In genomic region chr5:113085931-113086330, GRCm38 (mm10) we compare ENCODE assay signal across 26 mouse cellular contexts. TPM values are rescaled to one million over a fixed set of nuclear protein-coding genes. Genes with fewer than 3 reads are reported as not detected.
DNase-seq lines count a peak whose midpoint lies in the region; ATAC-seq and TF ChIP-seq lines count a peak whose summit lies in the region.
"Had no signal": no experiment of that assay in that cellular context is flagged by ENCODE, and none has a peak within 500 bp of the region (broad histone marks: within the 10 kb centered on the region; RNA-seq: fewer than 3 reads in every experiment).

No protein-coding gene starts in this region.

- H3K36me3 ChIP-seq in forebrain, embryonic 15.5 days = no peaks in the 10 kb centered on the region; the same call in 1 of the 2 replicates
- peaks cover 17% of the 10 kb centered on the region for H3K36me3 ChIP-seq in forebrain, embryonic 10.5 days (replicated peaks)
- H3K36me3 ChIP-seq in kidney, adult 2 months (ENCODE audit: control insufficient read depth, insufficient read depth, low read length) = no peaks in the 10 kb centered on the region
- H3K36me3 ChIP-seq in midbrain, embryonic 15.5 days (replicated peaks) = no peaks in the 10 kb centered on the region
- H3K36me3 ChIP-seq in midbrain, embryonic 13.5 days = no peaks in the 10 kb centered on the region
- no peaks in the 10 kb centered on the region for H3K36me3 ChIP-seq in hindbrain, embryonic 16.5 days (ENCODE audit: control insufficient read depth, insufficient read depth, low read length)
- H3K36me3 ChIP-seq: limb, embryonic 10.5 days; neural tube, embryonic 12.5 days had no signal

- ATAC-seq in forebrain, embryonic 15.5 days (replicated peaks) = no peak
- ATAC-seq in midbrain, embryonic 15.5 days (replicated peaks) = no peak
- no peak for ATAC-seq in midbrain, embryonic 13.5 days
- ATAC-seq in hindbrain, embryonic 16.5 days = no peak
- ATAC-seq: intestine, embryonic 16.5 days; Patski had no signal

- no peak overlapping the region for H3K4me3 ChIP-seq in forebrain, embryonic 15.5 days
- H3K4me3 ChIP-seq in forebrain, embryonic 10.5 days = no peak overlapping the region
- H3K4me3 ChIP-seq in kidney, adult 2 months (ENCODE audit: insufficient read depth, low read depth, low read length) = no peak overlapping the region
- H3K4me3 ChIP-seq in midbrain, embryonic 15.5 days = no peak overlapping the region
- H3K4me3 ChIP-seq in midbrain, embryonic 13.5 days (replicated peaks) = no peak overlapping the region
- no peak overlapping the region for H3K4me3 ChIP-seq in hindbrain, embryonic 16.5 days (ENCODE audit: low read length)
- H3K4me3 ChIP-seq: embryonic facial prominence, embryonic 13.5 days; heart, embryonic 13.5 days; kidney, embryonic 15.5 days; limb, embryonic 10.5 days; limb, embryonic 15.5 days; megakaryocyte, embryonic 14.5 days; neural tube, embryonic 12.5 days had no signal

- WGBS in forebrain, embryonic 15.5 days = 70% methylated on average over 2 of the region's 2 CpGs
- 74% methylated on average over 2 of the region's 2 CpGs for WGBS in forebrain, embryonic 10.5 days
- WGBS in kidney, adult 2 months = 52% methylated on average over 2 of the region's 2 CpGs
- WGBS in midbrain, embryonic 15.5 days = 66% methylated on average over 2 of the region's 2 CpGs
- WGBS in midbrain, embryonic 13.5 days = 60% methylated on average over 2 of the region's 2 CpGs
- 61% methylated on average over 2 of the region's 2 CpGs for WGBS in hindbrain, embryonic 16.5 days

- no peaks in the 10 kb centered on the region for H3K9me3 ChIP-seq in forebrain, embryonic 15.5 days
- H3K9me3 ChIP-seq in forebrain, embryonic 10.5 days = no peaks in the 10 kb centered on the region
- no peaks in the 10 kb centered on the region for H3K9me3 ChIP-seq in midbrain, embryonic 15.5 days
- H3K9me3 ChIP-seq in midbrain, embryonic 13.5 days = no peaks in the 10 kb centered on the region
- no peaks in the 10 kb centered on the region for H3K9me3 ChIP-seq in hindbrain, embryonic 16.5 days (ENCODE audit: control insufficient read depth, low read length)
- H3K9me3 ChIP-seq: embryonic facial prominence, embryonic 13.5 days; kidney, embryonic 15.5 days; limb, embryonic 10.5 days; limb, embryonic 15.5 days; neural tube, embryonic 12.5 days had no signal

- H3K9ac ChIP-seq in forebrain, embryonic 15.5 days (replicated peaks) = no peak overlapping the region
- H3K9ac ChIP-seq in midbrain, embryonic 15.5 days = no peak overlapping the region
- H3K9ac ChIP-seq in midbrain, embryonic 13.5 days (replicated peaks) = no peak overlapping the region
- H3K9ac ChIP-seq in hindbrain, embryonic 16.5 days (ENCODE audit: low read depth, low read length) = no peak overlapping the region
- H3K9ac ChIP-seq: embryonic facial prominence, embryonic 13.5 days; heart, embryonic 13.5 days; kidney, embryonic 15.5 days; limb, embryonic 15.5 days; neural tube, embryonic 12.5 days had no signal

- no peak for TF ChIP-seq POLR2A in kidney, adult 2 months (IDR thresholded peaks at IDR 0.05; ENCODE audit: low read depth, low read length)

- peaks cover 14% of the 10 kb centered on the region for H3K4me1 ChIP-seq in forebrain, embryonic 15.5 days
- no peaks in the 10 kb centered on the region; the same call in 1 of the 2 replicates for H3K4me1 ChIP-seq in forebrain, embryonic 10.5 days
- H3K4me1 ChIP-seq in kidney, adult 2 months (ENCODE audit: control insufficient read depth, insufficient read depth, low read length) = no peaks in the 10 kb centered on the region
- H3K4me1 ChIP-seq in midbrain, embryonic 15.5 days = 0 out of 2 replicates have a peak, but pooled peaks cover 8% of the 10 kb centered on the region
- H3K4me1 ChIP-seq in midbrain, embryonic 13.5 days (replicated peaks) = peaks cover 10% of the 10 kb centered on the region; the same call in 1 of the 2 replicates
- H3K4me1 ChIP-seq in hindbrain, embryonic 16.5 days (ENCODE audit: control insufficient read depth, insufficient read depth, low read depth, low read length) = peaks cover 7% of the 10 kb centered on the region
- H3K4me1 ChIP-seq: neural tube, embryonic 12.5 days had no signal

- TF ChIP-seq CTCF in kidney, adult 2 months (conservative IDR thresholded peaks at IDR 0.05; ENCODE audit: insufficient read depth, insufficient read length, low read depth, low read length) = no peak

- no peak for DNase-seq in forebrain, embryonic 10.5 days (ENCODE audit: extremely low spot score, low spot score)
- peak; percentile 47 for DNase-seq in kidney, adult 2 months
- DNase-seq in kidney, postnatal 25 days = no peak
- DNase-seq in lung, postnatal 36 days = no peak
- DNase-seq: adrenal gland, postnatal 25 days; gastrocnemius, postnatal 10 days; heart, postnatal 10 days; lung, postnatal 4 days; midbrain, embryonic 14.5 days; thymus, postnatal 4 days had no signal

- H3K4me2 ChIP-seq in forebrain, embryonic 15.5 days (replicated peaks) = no peak overlapping the region
- H3K4me2 ChIP-seq in midbrain, embryonic 15.5 days = no peak overlapping the region
- no peak overlapping the region for H3K4me2 ChIP-seq in midbrain, embryonic 13.5 days (replicated peaks)
- H3K4me2 ChIP-seq in hindbrain, embryonic 16.5 days (ENCODE audit: low read length) = no peak overlapping the region
- H3K4me2 ChIP-seq: embryonic facial prominence, embryonic 13.5 days; heart, embryonic 13.5 days; kidney, embryonic 15.5 days; limb, embryonic 15.5 days; neural tube, embryonic 12.5 days had no signal

- H3K27ac ChIP-seq in forebrain, embryonic 15.5 days (replicated peaks) = peak overlapping the region; percentile 50
- no peak overlapping the region for H3K27ac ChIP-seq in forebrain, embryonic 10.5 days
- no peak overlapping the region for H3K27ac ChIP-seq in kidney, adult 2 months (ENCODE audit: insufficient read depth, low read depth, low read length)
- peak overlapping the region; percentile 20; the same call in 1 of the 2 replicates for H3K27ac ChIP-seq in midbrain, embryonic 15.5 days
- H3K27ac ChIP-seq in midbrain, embryonic 13.5 days = no peak overlapping the region
- H3K27ac ChIP-seq in hindbrain, embryonic 16.5 days (ENCODE audit: low read depth, low read length) = peak overlapping the region; percentile 11; the same call in 1 of the 2 replicates
- H3K27ac ChIP-seq: embryonic facial prominence, embryonic 13.5 days; heart, embryonic 13.5 days; kidney, embryonic 15.5 days; limb, embryonic 10.5 days; limb, embryonic 15.5 days; neural tube, embryonic 12.5 days had no signal

- no peaks in the 10 kb centered on the region for H3K27me3 ChIP-seq in forebrain, embryonic 15.5 days
- no peaks in the 10 kb centered on the region for H3K27me3 ChIP-seq in forebrain, embryonic 10.5 days (ENCODE audit: poor library complexity, severe bottlenecking)
- H3K27me3 ChIP-seq in kidney, adult 2 months (replicated peaks; ENCODE audit: control insufficient read depth, insufficient read depth, low read length) = no peaks in the 10 kb centered on the region
- no peaks in the 10 kb centered on the region for H3K27me3 ChIP-seq in midbrain, embryonic 15.5 days (replicated peaks)
- no peaks in the 10 kb centered on the region for H3K27me3 ChIP-seq in midbrain, embryonic 13.5 days
- H3K27me3 ChIP-seq in hindbrain, embryonic 16.5 days (replicated peaks; ENCODE audit: control insufficient read depth, insufficient read depth, low read length) = no peaks in the 10 kb centered on the region
- H3K27me3 ChIP-seq: embryonic facial prominence, embryonic 13.5 days; kidney, embryonic 15.5 days; limb, embryonic 15.5 days; neural tube, embryonic 12.5 days; Patski had no signal

RNA-seq across cellular contexts. Expression of gene Crybb3, which starts 4.5 kb away (rescaled TPM):
- 0.73 and 0.80 TPM in 2 replicates for polyA plus RNA-seq in forebrain, embryonic 15.5 days (2015; fragmentation: Nextera tagmentation; extraction: Ambion mirVana)
- polyA plus RNA-seq in forebrain, embryonic 10.5 days (2016; fragmentation: Nextera tagmentation; extraction: Ambion mirVana) = 1.0 TPM in 2 replicates
- 1.5 and 2.8 TPM in 2 replicates for polyA plus RNA-seq in kidney, adult 2 months (2012; rRNA removed)
- 1.1 and 1.6 TPM in 2 replicates for polyA plus RNA-seq in midbrain, embryonic 15.5 days (2015; fragmentation: Nextera tagmentation; extraction: Ambion mirVana)
- polyA plus RNA-seq in midbrain, embryonic 13.5 days (2015; fragmentation: Nextera tagmentation; extraction: Ambion mirVana) = 0.27 and 0.42 TPM in 2 replicates
- 0.86 and 1.8 TPM in 2 replicates for polyA plus RNA-seq in hindbrain, embryonic 16.5 days (2015; fragmentation: Nextera tagmentation; extraction: Ambion mirVana)
- polyA plus RNA-seq: liver, embryonic 16.5 days had no signal

RNA-seq across cellular contexts. Expression of gene Crybb2, which starts 16.0 kb away (rescaled TPM):
- polyA plus RNA-seq in forebrain, embryonic 15.5 days (2015; fragmentation: Nextera tagmentation; extraction: Ambion mirVana) = not detected in 2 replicates
- not detected in 2 replicates for polyA plus RNA-seq in forebrain, embryonic 10.5 days (2016; fragmentation: Nextera tagmentation; extraction: Ambion mirVana)
- polyA plus RNA-seq in kidney, adult 2 months (2012; rRNA removed) = not detected in 2 replicates
- not detected in 2 replicates for polyA plus RNA-seq in midbrain, embryonic 15.5 days (2015; fragmentation: Nextera tagmentation; extraction: Ambion mirVana)
- polyA plus RNA-seq in midbrain, embryonic 13.5 days (2015; fragmentation: Nextera tagmentation; extraction: Ambion mirVana) = not detected in 2 replicates
- polyA plus RNA-seq in hindbrain, embryonic 16.5 days (2015; fragmentation: Nextera tagmentation; extraction: Ambion mirVana) = not detected in 2 replicates
- polyA plus RNA-seq: embryonic facial prominence, embryonic 13.5 days; gonadal fat pad, adult 2 months; heart, embryonic 13.5 days; intestine, embryonic 16.5 days; kidney, embryonic 15.5 days; limb, embryonic 10.5 days; limb, embryonic 15.5 days; liver, embryonic 16.5 days; lung, embryonic 16.5 days; midbrain, embryonic 14.5 days; neural tube, embryonic 12.5 days; Patski had no signal

Comparison
In these comparisons a context has a peak if more than half of its experiments do, and no peak if none do; other contexts are left out.
1. H3K27ac ChIP-seq: peak in forebrain, embryonic 15.5 days (single experiment), midbrain, embryonic 15.5 days (single experiment) and hindbrain, embryonic 16.5 days (single experiment); none in forebrain, embryonic 10.5 days (single experiment), kidney, adult 2 months (single experiment) and midbrain, embryonic 13.5 days (single experiment).